Mouse (Mus musculus): ENCODE data around the gene Faf2. TPM values are rescaled to one million over a fixed set of nuclear protein-coding genes. Genes with fewer than 3 reads are reported as not detected.
A peak's percentile ranks its signal among the peaks of the same experiment; 100 is the strongest.

Gene Faf2
- total RNA-seq, 2 experiments from 2014 or later: 23.1 to 36.1 TPM

DNA sequence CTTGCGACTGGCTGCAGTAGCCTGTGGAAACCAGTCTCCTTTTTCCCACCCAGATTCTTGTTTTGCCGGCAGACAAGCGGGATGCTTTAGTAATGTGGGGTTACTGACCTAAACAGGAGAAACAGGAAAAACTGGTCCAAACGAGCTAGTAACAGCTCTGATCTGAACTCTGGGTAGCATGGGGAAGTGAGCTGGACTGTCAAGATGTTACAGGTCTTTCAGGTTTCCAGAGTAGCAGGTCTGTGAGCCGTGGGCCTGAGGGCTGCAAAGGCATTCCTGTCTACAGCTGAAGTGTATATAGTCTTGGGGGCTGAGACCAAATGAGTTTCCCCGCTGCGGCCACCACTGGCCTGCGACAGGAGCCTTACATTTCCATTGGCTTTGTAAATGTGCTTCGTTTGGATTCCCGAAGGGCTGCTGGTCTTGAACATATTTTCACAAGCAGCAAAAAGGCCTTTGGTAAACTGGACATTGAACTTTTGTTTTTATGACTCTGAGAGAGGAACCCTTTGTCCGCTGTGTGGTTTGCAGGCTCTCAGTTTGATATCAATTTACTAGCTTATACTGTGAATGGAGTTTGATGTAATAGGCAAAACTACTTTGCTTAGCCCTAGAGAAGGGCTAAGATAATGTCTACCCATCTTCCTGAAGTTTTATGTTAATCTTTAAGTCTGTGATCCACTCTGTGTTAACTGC, 54.5 kb downstream of the Faf2 start:
- no peak for ATAC-seq (ENCODE audit: poor library complexity, severe bottlenecking)

DNA sequence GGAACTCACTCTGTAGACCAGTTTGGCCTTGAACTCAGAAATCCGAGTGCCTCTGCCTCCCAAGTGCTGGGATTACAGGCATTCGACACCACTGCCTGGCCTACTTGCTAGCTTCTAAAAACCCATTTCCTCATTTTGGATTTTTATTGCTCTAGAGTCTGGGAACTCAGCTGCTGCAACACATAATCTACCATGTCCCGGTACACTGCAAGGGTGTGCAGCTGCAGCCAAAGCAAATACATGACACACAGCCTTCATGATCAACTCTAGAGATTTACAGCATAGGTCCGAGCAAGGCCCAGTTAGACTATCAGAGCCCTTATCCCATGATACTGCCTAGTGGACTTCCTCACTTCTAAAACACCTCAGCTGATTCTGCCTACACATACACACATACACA, 56.7 kb downstream of the Faf2 start:
- no peak for ATAC-seq (ENCODE audit: poor library complexity, severe bottlenecking)

- ATAC-seq (ENCODE audit: poor library complexity, severe bottlenecking): no peak
These were observed 58.7 kb downstream of the Faf2 start for GRCm38 (mm10) chr13:54680184-54680853.

DNA sequence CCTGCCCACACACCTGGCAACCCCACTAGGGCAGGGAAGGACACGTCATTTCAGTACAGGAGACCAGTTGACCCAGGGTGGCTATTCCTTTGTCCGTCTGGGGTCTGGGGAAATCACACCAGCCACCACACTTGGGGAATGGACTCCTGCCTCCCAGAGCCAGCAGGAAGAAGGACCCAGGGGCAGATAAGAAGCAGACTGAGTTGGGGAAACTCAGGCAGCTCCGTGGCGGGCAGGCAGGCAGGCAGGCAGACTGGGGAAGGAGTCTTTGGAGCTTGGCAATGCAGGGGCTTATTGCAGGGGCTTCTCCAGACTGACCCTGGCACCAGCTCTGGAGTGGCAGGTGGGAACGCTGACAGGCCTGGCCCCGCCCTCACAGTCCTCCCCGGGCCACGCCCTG, 59.7 kb downstream of the Faf2 start:
- ATAC-seq (ENCODE audit: poor library complexity, severe bottlenecking): no peak

DNA sequence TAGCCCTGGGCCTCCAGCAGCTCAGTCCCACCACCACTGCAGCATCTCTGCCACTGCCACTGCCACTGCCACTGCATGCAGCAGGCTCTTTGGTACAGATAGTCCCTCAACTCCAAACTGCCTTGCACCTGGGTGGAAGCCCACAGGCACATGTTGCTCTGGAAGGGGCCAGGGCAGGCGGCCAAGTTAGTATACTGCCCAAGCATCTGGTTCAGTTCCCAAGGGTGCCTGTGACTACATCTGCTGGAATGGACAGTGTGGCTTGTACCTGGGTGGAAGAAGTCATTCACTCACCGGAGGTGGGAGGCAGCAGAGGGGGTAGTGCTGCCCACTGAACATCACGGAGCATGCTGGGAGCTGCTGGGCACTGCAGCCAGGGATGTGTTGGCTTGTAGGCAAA, 61.7 kb downstream of the Faf2 start:
- no peak for ATAC-seq (ENCODE audit: poor library complexity, severe bottlenecking)

DNA sequence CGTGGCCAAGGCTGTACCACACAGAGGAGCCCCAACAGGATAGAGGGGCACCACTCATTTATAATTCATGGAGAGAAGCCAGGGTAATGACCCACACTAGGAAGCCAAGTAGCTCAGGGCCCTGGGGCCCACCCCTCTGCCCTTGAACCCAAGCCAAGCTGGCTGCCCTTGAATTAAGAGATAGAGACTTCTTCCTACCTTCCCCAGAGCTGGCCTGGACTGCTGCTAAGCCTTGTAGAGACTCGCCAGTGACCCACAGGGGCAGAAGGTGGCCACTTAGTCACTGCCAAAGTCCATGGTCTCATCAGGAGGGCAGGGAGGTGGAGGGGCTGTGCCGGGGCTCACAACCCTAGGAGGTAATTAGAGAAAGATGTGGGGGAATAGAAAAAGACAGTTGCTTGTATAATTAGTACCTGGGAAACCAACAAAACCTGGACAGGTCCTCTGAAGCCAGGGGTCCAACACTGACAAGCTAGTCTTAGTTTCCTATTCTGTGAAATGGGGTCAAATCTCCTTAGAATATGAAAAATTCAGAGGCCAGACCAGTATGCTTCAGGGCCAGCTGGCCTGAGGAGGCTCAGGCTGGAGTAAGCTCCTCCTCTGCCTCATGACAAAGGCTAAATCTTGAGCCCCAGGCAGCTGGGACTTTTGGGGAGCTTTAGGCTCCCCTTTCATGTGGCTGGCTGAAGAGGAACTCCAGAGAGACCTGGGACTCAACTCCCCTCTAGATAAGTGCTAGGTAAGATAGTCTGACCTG, 62.7 kb downstream of the Faf2 start:
- no peak for ATAC-seq (ENCODE audit: poor library complexity, severe bottlenecking)

GRCm38 (mm10) chr13:54685174-54685573, 63.6 kb downstream of the Faf2 start:
- no peak for ATAC-seq (ENCODE audit: poor library complexity, severe bottlenecking)

- no peak for ATAC-seq (ENCODE audit: poor library complexity, severe bottlenecking)
These were observed 64.8 kb downstream of the Faf2 start for GRCm38 (mm10) chr13:54686139-54687053.

GRCm38 (mm10) chr13:54687096-54687495, 65.5 kb downstream of the Faf2 start:
- ATAC-seq (ENCODE audit: poor library complexity, severe bottlenecking): peak; percentile 61

- peak; percentile 73 for ATAC-seq (ENCODE audit: poor library complexity, severe bottlenecking)
These were observed 66.2 kb downstream of the Faf2 start for GRCm38 (mm10) chr13:54687575-54688424.

DNA sequence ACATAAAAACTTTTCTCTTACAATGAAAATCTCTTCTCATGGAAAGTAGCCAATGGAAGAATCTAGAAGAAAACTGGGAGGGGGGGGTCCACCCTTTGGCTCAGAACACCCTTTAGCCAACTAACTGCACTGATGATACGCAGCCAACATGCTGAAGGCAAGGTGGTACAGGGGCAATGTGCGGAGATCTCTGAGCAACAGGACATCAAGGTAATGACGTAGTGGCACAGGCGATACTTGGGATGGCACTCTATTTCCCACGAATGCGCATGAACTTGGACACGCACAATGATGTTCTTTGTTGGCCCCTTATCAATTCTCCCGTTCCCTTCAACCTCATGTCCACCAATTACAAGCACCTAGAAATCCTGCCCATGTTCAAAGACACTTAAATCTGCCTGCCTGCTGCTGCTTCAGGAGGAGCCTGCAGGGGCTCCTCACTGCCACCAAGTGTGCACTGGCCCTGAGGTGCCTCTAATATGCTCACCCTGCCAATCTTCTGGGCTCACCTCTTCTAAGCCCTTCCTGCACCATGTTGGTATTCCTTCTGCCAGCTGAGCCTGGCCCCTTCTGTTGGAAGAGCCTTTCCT, 68.7 kb downstream of the Faf2 start:
- ATAC-seq (ENCODE audit: poor library complexity, severe bottlenecking): no peak

DNA sequence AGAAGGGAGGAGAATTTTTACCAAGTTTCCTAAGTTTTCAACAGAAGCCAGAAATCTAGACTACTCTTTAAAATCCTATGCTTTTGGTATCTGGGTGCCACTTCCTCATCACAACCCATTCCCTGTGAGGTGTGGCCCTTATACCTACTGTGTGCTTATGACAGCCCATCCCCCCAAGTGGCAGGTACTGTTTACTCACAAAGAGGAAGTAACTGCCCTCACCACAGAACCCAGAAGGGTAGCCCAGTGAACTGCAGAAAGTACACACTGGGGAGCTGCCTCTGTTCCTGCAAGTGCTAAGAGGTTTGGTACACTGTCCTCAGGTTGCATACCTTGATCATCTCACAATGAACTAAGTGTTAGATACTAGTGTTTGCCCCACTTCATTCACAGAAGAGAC, 70.2 kb downstream of the Faf2 start:
- ATAC-seq (ENCODE audit: poor library complexity, severe bottlenecking): peak; percentile 15

- no peak for ATAC-seq (ENCODE audit: poor library complexity, severe bottlenecking)
These were observed 71.3 kb downstream of the Faf2 start for GRCm38 (mm10) chr13:54692711-54693557.

DNA sequence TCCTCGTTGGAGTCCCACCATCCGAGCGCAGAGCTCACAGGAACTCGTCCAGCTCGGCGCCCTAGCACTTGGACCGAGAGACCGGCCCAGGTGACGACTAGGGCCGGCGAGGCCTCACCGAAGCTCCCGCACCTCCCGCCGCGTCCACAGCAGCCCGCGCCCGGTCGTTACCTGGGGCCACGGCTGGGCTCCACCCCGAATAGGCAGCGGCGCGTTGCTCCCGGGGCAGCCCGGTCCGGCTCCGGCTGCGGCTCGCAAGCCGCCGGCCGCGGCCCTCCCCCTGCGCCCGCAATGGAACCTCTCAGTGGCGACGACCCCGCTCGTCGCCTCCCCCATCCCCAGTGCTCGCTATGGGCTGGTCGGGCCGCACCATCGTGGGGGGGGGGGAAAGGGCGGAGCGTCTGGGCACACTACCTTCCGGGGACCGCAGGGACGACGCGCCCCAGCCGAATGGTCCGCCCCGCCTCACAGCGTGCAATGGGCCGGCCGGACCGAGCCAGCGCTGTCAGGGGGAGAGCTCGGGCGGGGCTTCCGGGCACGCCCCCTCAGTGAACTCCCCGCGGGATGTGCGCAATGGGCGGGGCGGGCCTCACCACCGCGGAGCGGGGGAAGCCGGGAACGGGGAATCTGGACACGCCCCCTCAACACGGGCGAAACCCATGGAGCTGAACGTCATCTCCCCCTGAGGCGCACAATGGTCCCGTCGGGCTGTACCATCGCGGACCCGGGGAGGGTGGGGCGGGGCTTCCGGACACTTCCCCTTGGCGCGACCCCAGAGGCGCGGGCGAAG, 72.2 kb downstream of the Faf2 start, which contains the start of gene Rnf44:
Rnf44 (minus strand) TSS at position 350 of the 790 bp plus-strand sequence.
- ATAC-seq (ENCODE audit: poor library complexity, severe bottlenecking): peak; percentile 88

GRCm38 (mm10) chr13:54694348-54695060, 72.9 kb downstream of the Faf2 start:
- ATAC-seq (ENCODE audit: poor library complexity, severe bottlenecking): peak; percentile 51

DNA sequence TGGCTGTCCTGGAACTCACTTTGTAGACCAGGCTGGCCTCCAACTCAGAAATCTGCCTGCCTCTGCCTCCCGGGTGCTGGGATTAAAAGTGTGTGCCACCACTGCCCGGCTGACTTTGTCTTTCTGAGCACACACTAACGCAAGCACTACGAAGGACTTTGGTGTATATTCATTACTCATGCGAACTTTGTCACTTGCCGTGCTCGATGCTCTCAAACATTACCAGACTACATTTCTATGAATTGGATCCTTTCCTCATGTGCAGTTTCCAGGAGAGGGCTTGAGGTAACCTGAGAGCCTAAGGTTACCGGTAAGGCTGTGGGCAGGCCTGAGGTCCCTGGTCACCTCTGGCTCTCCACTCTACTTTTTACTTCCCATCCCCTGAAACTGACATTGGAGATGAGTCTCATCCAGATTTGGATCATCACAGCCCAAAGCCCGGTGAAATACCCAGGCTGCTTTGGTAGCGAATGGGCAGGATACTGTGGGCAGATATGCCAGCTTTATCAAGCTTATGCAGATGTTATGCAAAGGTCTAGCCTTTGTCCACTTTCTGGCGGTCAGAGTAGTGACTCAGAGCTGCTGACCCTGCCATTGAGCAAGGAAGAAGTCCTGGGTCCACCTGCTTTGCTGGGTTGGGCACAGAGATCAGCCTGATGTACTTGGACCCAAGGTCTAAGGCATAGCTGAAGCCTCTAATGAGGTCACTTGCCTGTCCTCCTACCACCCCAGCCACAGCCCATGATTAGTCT, 74.1 kb downstream of the Faf2 start:
- ATAC-seq (ENCODE audit: poor library complexity, severe bottlenecking): no peak

Data from megakaryocyte, adult 5-6 weeks (primary cell).